Mouse (Mus musculus) E14TG2a.4 (cell line): ENCODE data around the gene Gm6583.

Experiments
- H3K27me3 ChIP-seq: 2 replicates; pipeline ENCODE4 v1.6.1; 2014; ENCODE audit warnings: low read length, control low read depth; ENCODE audit not compliant: insufficient read depth
- H3K36me3 ChIP-seq: 2 replicates; pipeline ENCODE4 v1.6.1; 2014; ENCODE audit warnings: low read length, control low read depth; ENCODE audit not compliant: insufficient read depth
- H3K4me1 ChIP-seq: replicated peaks from 2 replicates; pipeline ENCODE4 v1.6.1; 2014; ENCODE audit warnings: low read depth, low read length, control low read depth
- H3K4me3 ChIP-seq: replicated peaks from 2 replicates; pipeline ENCODE4 v1.5.1; 2014; ENCODE audit warnings: mild to moderate bottlenecking, low read length
- H3K9me3 ChIP-seq: 2 replicates; pipeline ENCODE4 v1.6.1; 2014; ENCODE audit warnings: low read length, control low read depth
- CTCF ChIP-seq: conservative IDR thresholded peaks from 2 replicates; pipeline ENCODE4 v1.5.1; 2014; ENCODE audit warnings: low read length
- NANOG ChIP-seq: IDR thresholded peaks from 2 replicates; pipeline ENCODE4 v1.6.1; 2014; ENCODE audit warnings: borderline replicate concordance, low read length, mixed read lengths
- POU5F1 ChIP-seq: IDR thresholded peaks from 2 replicates; pipeline ENCODE4 v1.6.1; 2014; ENCODE audit warnings: low read length, borderline replicate concordance

The Gm6583 gene

DNA sequence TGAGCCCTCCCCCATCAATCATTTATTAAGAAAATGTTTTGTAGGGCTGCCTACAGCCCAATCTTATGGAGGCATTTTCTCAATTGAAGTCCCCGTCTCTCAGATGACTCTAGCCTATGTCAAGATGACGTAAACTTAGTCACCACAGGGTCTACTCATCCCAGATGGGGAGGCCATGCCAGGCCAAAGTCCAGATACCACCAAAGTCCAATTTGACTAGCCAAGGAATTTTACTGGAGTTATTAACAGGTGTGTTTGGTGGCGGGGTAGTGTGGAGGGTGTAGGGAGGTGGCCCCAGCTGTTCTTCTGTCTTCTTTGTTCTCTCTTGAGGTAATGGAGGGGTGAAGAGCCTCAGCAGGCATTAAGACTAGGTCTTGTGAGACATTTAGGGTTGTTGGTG, 4.2 kb upstream of the Gm6583 start:
- Histone ChIP-seq H3K4me3 (no peak overlapping the region), H3K36me3 (peaks cover 67% of the 10 kb centered on the region), H3K4me1 (peaks cover 20% of the 10 kb centered on the region), H3K27me3 (no peaks in the 10 kb centered on the region), H3K9me3 (peaks cover 20% of the 10 kb centered on the region)
- no peak for TF ChIP-seq POU5F1
- TF ChIP-seq NANOG, result no peak
- no peak for TF ChIP-seq CTCF

DNA sequence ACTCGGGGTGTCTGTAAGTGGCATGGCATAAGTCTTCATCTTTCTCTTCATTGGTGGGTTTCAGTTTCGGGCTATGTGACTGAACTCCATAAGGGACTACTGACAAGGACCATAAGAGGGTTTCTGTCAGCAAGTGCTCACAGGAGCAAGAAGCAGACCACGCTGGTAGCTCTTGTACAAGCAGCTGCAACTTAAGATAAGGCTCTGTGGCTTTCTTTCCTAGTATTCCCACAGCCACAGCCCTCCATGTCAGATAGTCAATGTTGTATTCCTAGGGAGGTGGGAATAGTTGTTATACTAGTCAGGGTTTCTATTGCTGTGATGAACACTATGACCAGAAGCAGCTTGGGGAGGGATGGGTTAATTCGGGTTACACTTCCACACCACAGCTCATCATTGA, 3.7 kb upstream of the Gm6583 start:
- peaks cover 20% of the 10 kb centered on the region for H3K9me3 ChIP-seq
- H3K4me3 ChIP-seq, result no peak overlapping the region
- TF ChIP-seq POU5F1, result no peak
- TF ChIP-seq NANOG, result no peak
- no peak for TF ChIP-seq CTCF
- H3K4me1 ChIP-seq, result peaks cover 21% of the 10 kb centered on the region
- H3K36me3 ChIP-seq, result peaks cover 67% of the 10 kb centered on the region
- H3K27me3 ChIP-seq, result no peaks in the 10 kb centered on the region

DNA sequence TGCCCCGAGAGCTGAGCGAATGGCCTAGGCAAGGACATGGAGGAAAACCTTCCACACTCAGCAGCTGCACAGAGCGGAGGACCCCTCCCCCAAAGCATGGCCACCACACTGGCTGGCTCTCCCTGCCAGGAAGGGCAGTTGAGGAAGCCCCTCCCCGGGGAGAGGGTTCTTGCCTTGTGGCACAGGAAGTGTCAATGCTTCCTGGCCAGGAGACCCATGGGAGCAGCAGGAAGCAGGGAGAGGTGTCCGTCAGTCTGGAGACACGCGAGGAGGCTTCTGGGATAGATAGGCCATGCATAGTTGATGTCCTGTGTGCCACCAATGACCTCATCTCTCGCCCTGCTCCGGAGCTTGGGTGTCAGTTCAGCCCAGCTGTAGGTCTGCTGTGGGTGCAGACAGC, 489 bp upstream of the Gm6583 start:
- Histone ChIP-seq H3K36me3 (peaks cover 70% of the 10 kb centered on the region), H3K9me3 (peaks cover 12% of the 10 kb centered on the region; the same call in 1 of the 2 replicates), H3K27me3 (no peaks in the 10 kb centered on the region), H3K4me3 (no peak overlapping the region), H3K4me1 (peaks cover 14% of the 10 kb centered on the region)
- TF ChIP-seq CTCF (no peak), POU5F1 (no peak), NANOG (no peak)

DNA sequence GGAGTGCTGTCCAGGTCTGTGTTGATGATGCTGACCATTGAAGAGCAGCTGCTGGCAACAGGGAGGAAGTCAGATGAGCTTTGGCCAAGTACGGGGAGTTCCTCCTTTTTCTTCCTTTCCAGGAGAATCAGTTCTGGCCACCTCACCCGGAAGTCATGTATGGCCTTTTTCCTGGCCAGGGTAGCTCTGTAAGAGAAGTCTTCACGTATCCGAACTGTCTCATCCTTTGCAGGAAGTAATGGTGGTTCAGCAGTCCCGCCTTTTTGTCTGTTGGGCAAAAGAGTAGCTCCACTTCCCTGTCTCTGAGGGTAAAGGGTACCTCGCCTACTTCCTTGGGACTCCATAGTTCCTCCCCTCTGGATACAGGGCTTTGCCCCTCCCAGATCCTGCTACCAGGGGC, 340 bp downstream of the Gm6583 start:
- Histone ChIP-seq H3K36me3 (peaks cover 78% of the 10 kb centered on the region), H3K4me3 (0 out of 2 replicates have a peak overlapping the region, but pooled peaks have one; percentile 35), H3K9me3 (peaks cover 5% of the 10 kb centered on the region; the same call in 1 of the 2 replicates), H3K4me1 (peaks cover 14% of the 10 kb centered on the region), H3K27me3 (no peaks in the 10 kb centered on the region)
- TF ChIP-seq NANOG, result no peak
- no peak for TF ChIP-seq POU5F1
- TF ChIP-seq CTCF, result no peak

DNA sequence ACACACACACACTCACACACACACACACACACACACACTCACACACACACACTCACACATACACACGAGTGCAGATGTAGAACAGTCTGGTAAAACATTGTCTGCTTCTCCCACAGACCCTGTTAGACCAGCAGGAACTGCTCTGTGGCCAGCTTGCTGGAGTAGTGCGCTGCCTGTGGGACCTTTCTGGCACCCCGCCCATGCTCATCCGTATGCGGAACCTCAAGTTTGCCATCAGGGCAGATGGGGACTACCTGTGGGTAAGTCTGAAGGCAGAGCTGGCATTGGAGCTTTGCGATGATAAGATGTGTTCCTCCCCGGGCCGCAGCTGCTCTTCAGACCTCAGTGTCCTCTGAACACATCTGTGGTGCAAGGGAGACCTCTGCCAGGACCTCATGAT, 6.7 kb downstream of the Gm6583 start:
- H3K9me3 ChIP-seq, result no peaks in the 10 kb centered on the region
- TF ChIP-seq CTCF, result no peak
- H3K36me3 ChIP-seq, result peaks cover 94% of the 10 kb centered on the region
- no peak overlapping the region for H3K4me3 ChIP-seq
- no peaks in the 10 kb centered on the region for H3K4me1 ChIP-seq
- H3K27me3 ChIP-seq, result no peaks in the 10 kb centered on the region

DNA sequence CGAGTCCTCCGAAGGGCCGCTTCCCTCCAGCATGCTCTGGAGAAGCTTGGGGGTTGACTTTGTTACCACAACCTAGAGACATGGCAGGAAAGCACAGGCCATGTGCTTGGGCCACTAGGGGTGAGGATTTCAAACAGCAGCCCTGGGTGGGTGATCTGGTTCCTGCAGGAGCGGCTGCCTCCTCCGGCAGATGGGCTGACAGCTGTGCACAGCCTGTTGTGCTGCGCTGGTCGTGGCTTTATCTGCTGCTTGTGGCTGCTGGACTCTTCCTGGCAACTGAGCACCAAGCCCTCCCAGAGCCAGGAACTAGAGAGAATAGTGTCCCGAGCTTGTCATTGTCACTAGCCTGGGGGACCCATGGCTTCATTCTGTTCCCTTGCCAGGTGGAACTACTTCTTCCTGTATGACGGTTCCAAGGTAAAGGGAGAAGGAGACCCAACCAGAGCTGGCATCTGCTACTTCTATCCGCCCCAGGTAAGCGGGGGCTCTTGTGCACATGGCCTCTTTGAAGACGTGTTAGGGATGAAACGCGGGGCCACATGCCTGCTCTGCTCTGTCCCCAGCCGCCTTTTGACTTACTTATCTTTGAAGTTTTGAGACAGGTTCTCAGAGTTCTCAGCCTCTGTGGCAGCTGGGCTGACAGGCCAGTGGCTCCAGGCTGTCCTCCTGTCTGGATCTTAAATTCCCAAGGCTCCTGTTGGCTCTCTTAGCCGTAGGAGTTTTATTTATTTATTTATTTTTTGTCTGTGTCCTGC, 9.4 kb downstream of the Gm6583 start:
- no peak for TF ChIP-seq NANOG
- no peak for TF ChIP-seq POU5F1
- TF ChIP-seq CTCF, result no peak
- Histone ChIP-seq H3K4me1 (peaks cover 20% of the 10 kb centered on the region), H3K27me3 (no peaks in the 10 kb centered on the region), H3K9me3 (no peaks in the 10 kb centered on the region), H3K36me3 (peaks cover 68% of the 10 kb centered on the region), H3K4me3 (no peak overlapping the region)

DNA sequence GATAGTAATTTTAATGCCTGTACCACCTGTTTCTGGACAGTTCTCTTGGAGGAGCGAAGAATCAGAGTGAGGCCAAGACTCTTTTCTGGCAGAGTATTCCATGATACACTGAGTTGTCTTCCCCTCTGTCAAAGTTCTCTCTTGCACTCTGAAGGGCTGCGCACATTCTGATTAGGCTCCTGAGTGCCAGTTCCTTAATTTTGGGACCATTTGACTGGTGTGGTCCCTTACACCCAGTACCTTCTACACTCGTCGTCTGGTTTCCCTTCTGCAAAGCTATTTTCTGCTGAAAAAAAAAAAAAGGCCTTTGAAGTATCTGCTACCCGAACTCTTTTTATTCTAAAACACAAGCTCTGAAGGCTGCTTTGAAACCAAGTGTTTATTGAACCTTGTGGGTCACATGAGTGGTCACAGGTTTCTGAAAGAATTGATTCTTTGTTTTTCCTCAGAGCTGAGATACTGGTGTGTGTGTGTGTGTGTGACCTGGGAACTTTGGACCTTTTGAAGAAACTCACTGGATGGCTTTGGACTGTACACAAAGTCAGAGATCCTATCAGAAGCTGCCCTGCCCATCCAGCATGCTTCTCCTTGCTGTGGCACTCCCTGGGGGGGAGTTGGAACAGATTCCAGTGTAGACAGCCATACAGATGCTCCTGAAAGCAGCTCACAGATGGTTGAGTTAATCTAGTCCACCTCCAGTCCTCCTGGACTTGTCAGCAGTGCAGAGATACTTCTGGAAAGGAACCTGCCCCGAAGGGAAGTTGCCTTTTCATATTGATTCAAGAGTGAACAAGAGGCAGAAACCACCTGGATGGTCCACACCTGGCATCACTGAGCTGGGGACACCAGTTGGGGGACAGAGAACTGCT, 11.5 kb downstream of the Gm6583 start:
- Histone ChIP-seq H3K27me3 (no peaks in the 10 kb centered on the region), H3K36me3 (peaks cover 66% of the 10 kb centered on the region), H3K4me1 (peaks cover 26% of the 10 kb centered on the region), H3K9me3 (no peaks in the 10 kb centered on the region), H3K4me3 (no peak overlapping the region)
- TF ChIP-seq POU5F1 (no peak), NANOG (no peak), CTCF (no peak)

DNA sequence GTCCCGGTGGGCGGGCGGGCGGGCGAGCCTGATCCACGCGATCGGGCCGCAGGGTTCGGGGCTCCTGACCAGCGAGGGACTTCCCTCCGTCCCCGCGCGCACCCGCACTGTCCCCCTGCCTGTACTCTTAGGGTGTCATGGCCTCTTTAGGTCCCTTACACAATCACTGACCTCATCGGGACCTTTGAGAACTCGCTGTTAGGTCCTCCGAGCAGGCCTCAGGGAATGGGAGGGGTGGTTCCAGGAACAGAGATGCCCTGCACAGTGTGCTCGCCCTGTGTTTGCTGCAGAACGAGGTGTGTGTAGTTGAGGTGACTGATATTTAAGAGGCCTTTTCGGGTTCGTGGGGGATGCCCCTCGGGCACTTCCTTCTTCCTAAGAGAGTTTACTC, 12.6 kb downstream of the Gm6583 start:
- peak overlapping the region; percentile 96 for H3K4me3 ChIP-seq
- peaks cover 66% of the 10 kb centered on the region for H3K36me3 ChIP-seq
- peaks cover 26% of the 10 kb centered on the region for H3K4me1 ChIP-seq
- no peaks in the 10 kb centered on the region for H3K27me3 ChIP-seq
- H3K9me3 ChIP-seq, result no peaks in the 10 kb centered on the region
- TF ChIP-seq NANOG (no peak), CTCF (no peak), POU5F1 (no peak)
